Mouse (Mus musculus): ENCODE measurements around the gene Srd5a1. TPM values are rescaled to one million over a fixed set of nuclear protein-coding genes. Genes with fewer than 3 reads are reported as not detected.

Srd5a1 gene
- 7.3 and 7.4 TPM in 2 replicates for polyA plus RNA-seq (2011; ENCODE audit: insufficient read depth, insufficient read length, low read depth, missing spikeins)

DNA sequence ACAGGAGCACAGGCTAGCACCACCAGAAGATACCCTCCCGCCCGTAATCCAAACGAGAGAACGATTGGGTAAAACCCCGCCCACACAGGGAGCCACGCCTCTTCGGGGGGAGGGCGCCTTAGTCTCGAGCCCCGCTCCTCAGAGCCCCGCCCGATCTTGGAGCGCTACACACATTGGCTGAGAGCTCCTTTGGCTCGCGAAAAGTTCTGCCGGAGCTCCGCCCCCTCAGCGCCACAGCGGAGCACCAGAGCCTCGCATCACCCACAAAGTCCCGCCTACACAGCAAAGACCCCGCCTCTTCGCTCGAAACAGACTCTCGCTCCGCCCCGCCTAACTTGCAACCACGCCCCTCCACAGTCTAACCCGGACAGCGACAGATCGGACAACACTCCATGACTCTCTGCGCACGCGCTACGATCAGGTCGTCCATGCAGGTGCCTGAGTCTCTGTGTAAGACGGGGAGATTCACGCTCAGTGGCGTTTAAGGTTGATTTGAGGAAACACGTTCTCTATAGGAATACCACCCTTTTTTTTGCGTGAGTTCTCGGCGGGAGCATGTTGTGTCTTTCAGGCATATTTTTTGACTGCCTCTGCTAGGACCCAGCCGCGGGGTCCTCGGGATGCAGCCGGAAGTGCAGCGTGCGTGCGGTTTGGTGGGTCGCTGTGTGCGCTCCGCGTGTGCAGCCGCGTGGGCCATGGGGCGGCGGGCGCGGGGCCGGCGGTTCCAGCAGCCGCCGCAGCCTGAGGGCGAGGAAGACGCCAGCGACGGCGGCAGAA is at the start of gene Srd5a1:
Gene Srd5a1 (minus strand): TSS at position 45 of the 777 bp plus-strand sequence.
- no peak within 1 kb of the TSS for H3K27ac ChIP-seq (ENCODE audit: insufficient read depth, low read length)
- peaks cover 2% of the 10 kb centered on the region for H3K4me1 ChIP-seq (ENCODE audit: control insufficient read depth, insufficient read depth, low read length)
- H3K4me3 ChIP-seq (ENCODE audit: low read depth, low read length), result peak within 1 kb of the TSS; percentile 90
- peak within 1 kb of the TSS; percentile 87 for H3K9ac ChIP-seq (ENCODE audit: low read depth, poor library complexity, severe bottlenecking)
- peaks cover 30% of the 10 kb centered on the region for H3K36me3 ChIP-seq (ENCODE audit: control insufficient read depth, insufficient read depth, low read length, poor library complexity, severe bottlenecking)
- H3K9me3 ChIP-seq (replicated peaks; ENCODE audit: control insufficient read depth, insufficient read depth, low read length, poor library complexity, severe bottlenecking), result no peaks in the 10 kb centered on the region
- TF ChIP-seq EP300 (IDR thresholded peaks at IDR 0.05; ENCODE audit: insufficient read depth, low read depth, low read length), result 0 out of 2 replicates have a peak, but pooled peaks have one; percentile 7
- TF ChIP-seq CTCF (IDR thresholded peaks at IDR 0.05; ENCODE audit: low read depth, low read length), result no peak
- TF ChIP-seq POLR2A (IDR thresholded peaks at IDR 0.05; ENCODE audit: insufficient read depth, low read length), result no peak
- no peaks in the 10 kb centered on the region for H3K27me3 ChIP-seq (ENCODE audit: control insufficient read depth, insufficient read depth, low read length, poor library complexity, severe bottlenecking)

DNA sequence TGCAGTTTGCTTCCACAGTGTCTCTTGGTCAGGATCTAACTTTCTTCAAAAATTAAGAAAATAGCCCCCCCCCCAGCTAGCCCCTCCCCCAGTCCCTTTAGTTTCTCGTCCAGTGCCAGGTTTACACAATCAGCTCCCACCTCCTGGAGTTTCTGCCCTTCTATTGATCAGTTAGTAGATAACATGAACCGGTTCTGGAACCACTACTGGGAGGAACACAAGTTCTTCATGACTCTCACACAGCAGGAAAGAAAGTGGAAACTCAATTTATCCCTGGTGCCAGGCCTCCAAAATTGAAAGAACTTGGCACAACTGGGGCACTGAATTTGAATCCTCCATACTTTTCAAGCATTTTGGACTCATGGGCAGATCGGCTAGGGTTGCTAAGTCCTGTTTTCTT is 43.3 kb upstream of the Srd5a1 start:
- H3K36me3 ChIP-seq (ENCODE audit: control insufficient read depth, insufficient read depth, low read length, poor library complexity, severe bottlenecking), result no peaks in the 10 kb centered on the region
- H3K9me3 ChIP-seq (replicated peaks; ENCODE audit: control insufficient read depth, insufficient read depth, low read length, poor library complexity, severe bottlenecking), result no peaks in the 10 kb centered on the region
- H3K4me3 ChIP-seq (ENCODE audit: low read depth, low read length), result no peak overlapping the region
- H3K9ac ChIP-seq (ENCODE audit: low read depth, poor library complexity, severe bottlenecking), result no peak overlapping the region
- no peak for TF ChIP-seq CTCF (IDR thresholded peaks at IDR 0.05; ENCODE audit: low read depth, low read length)
- TF ChIP-seq EP300 (IDR thresholded peaks at IDR 0.05; ENCODE audit: insufficient read depth, low read depth, low read length), result no peak
- no peak for TF ChIP-seq POLR2A (IDR thresholded peaks at IDR 0.05; ENCODE audit: insufficient read depth, low read length)
- no peaks in the 10 kb centered on the region for H3K4me1 ChIP-seq (ENCODE audit: control insufficient read depth, insufficient read depth, low read length)
- no peaks in the 10 kb centered on the region for H3K27me3 ChIP-seq (ENCODE audit: control insufficient read depth, insufficient read depth, low read length, poor library complexity, severe bottlenecking)
- H3K27ac ChIP-seq (ENCODE audit: insufficient read depth, low read length), result no peak overlapping the region

DNA sequence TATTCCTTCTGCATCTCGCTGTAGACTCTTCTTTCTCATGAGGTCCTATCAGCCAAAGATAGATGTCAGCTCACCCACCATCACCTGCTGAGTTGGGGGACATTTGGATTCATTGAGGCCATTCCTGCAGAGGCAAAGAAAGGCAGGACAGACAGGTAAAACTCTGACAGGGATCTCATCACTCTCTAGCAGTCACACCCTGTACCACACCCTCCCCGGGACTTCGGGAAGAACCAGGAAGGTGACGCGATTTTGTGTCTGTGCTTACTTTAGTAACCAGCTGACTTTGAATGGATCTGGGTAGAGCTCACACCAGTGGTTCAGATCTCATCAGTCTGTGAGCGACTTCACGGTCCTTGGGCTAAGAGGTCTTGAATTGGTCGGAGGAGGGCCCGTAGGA is 35.2 kb upstream of the Srd5a1 start:
- H3K9me3 ChIP-seq (replicated peaks; ENCODE audit: control insufficient read depth, insufficient read depth, low read length, poor library complexity, severe bottlenecking), result no peaks in the 10 kb centered on the region
- H3K36me3 ChIP-seq (ENCODE audit: control insufficient read depth, insufficient read depth, low read length, poor library complexity, severe bottlenecking), result no peaks in the 10 kb centered on the region
- no peak overlapping the region for H3K9ac ChIP-seq (ENCODE audit: low read depth, poor library complexity, severe bottlenecking)
- no peak for TF ChIP-seq EP300 (IDR thresholded peaks at IDR 0.05; ENCODE audit: insufficient read depth, low read depth, low read length)
- no peak for TF ChIP-seq CTCF (IDR thresholded peaks at IDR 0.05; ENCODE audit: low read depth, low read length)
- no peak for TF ChIP-seq POLR2A (IDR thresholded peaks at IDR 0.05; ENCODE audit: insufficient read depth, low read length)
- H3K4me3 ChIP-seq (ENCODE audit: low read depth, low read length), result no peak overlapping the region
- no peaks in the 10 kb centered on the region for H3K27me3 ChIP-seq (ENCODE audit: control insufficient read depth, insufficient read depth, low read length, poor library complexity, severe bottlenecking)
- H3K4me1 ChIP-seq (ENCODE audit: control insufficient read depth, insufficient read depth, low read length), result no peaks in the 10 kb centered on the region
- no peak overlapping the region for H3K27ac ChIP-seq (ENCODE audit: insufficient read depth, low read length)

DNA sequence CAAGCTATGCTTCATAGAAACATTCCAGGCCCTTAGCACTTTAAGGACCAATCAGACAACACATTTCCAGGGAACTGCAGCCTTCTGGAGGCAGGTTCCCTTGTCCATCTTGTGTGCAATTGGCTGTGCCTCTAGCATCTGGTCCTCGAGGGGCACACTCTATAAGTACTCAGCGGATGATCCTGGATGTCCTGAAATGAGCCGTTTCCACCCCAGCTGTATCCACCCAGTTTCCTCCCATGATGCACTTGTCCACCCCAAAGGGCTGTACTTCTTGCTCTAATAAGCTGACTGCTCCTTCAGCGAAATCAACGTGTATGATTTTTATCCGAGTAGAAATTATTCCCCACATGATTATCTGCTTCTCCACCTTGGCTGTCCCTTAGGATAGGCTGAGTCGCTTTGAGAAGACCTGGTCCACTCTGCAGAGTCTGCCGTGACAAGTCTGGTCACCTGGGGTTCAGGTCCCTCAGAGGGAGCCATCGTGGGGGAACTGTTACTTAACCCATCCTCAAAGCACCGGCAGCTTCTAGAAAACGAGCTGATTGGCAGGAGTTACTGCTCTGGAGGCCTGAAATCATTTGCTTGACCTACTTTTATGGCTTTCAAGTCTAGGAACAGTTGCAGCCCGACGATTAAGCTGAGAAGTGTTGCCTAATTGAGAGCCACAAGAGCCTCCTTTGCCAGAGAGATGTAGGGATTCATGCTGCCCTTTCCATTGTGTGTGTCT is 34.6 kb upstream of the Srd5a1 start:
- Histone ChIP-seq H3K4me3 (ENCODE audit: low read depth, low read length) (no peak overlapping the region), H3K36me3 (ENCODE audit: control insufficient read depth, insufficient read depth, low read length, poor library complexity, severe bottlenecking) (no peaks in the 10 kb centered on the region), H3K9ac (ENCODE audit: low read depth, poor library complexity, severe bottlenecking) (no peak overlapping the region), H3K4me1 (ENCODE audit: control insufficient read depth, insufficient read depth, low read length) (no peaks in the 10 kb centered on the region), H3K27me3 (ENCODE audit: control insufficient read depth, insufficient read depth, low read length, poor library complexity, severe bottlenecking) (no peaks in the 10 kb centered on the region), H3K27ac (ENCODE audit: insufficient read depth, low read length) (no peak overlapping the region), H3K9me3 (replicated peaks; ENCODE audit: control insufficient read depth, insufficient read depth, low read length, poor library complexity, severe bottlenecking) (no peaks in the 10 kb centered on the region)
- TF ChIP-seq POLR2A (IDR thresholded peaks at IDR 0.05; ENCODE audit: insufficient read depth, low read length) (no peak), EP300 (IDR thresholded peaks at IDR 0.05; ENCODE audit: insufficient read depth, low read depth, low read length) (no peak), CTCF (IDR thresholded peaks at IDR 0.05; ENCODE audit: low read depth, low read length) (no peak)

DNA sequence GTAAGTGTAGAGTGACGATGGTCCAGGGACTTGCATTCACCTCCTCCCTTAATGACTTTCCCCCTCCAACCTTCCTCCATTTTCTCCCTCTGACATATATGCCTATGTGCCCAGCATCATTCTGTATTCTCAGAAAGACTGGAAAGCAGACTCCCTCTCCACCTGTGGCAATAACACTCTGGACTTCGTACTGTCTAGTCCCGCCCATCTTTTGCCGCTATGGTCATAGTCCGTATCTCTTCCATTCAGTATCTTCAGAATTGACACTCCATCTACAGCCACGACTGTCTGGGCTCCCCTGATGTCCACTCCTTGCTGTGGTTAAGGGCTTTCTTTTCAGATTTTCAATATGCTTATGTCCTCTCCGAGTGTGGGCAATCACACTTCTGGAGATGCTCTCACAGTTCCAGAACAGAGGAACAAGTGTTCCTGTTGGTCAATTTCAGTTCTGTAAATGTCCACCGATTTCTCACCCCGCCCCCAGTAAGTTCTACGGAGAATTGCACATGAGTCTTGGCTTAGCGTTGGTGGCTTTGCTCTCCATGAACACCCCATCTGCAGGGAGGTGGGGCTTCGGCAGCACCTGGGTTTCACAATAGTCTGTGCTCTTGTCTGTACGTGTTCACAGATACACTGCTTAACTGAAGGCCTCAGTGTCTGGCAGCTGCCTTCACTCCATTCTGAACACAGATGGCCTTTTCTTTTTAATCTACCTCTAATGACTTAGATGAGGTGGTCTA is 33.4 kb upstream of the Srd5a1 start:
- Histone ChIP-seq H3K4me3 (ENCODE audit: low read depth, low read length) (no peak overlapping the region), H3K9ac (ENCODE audit: low read depth, poor library complexity, severe bottlenecking) (no peak overlapping the region), H3K4me1 (ENCODE audit: control insufficient read depth, insufficient read depth, low read length) (no peaks in the 10 kb centered on the region), H3K9me3 (replicated peaks; ENCODE audit: control insufficient read depth, insufficient read depth, low read length, poor library complexity, severe bottlenecking) (no peaks in the 10 kb centered on the region), H3K27me3 (ENCODE audit: control insufficient read depth, insufficient read depth, low read length, poor library complexity, severe bottlenecking) (no peaks in the 10 kb centered on the region), H3K36me3 (ENCODE audit: control insufficient read depth, insufficient read depth, low read length, poor library complexity, severe bottlenecking) (peaks cover 2% of the 10 kb centered on the region; the same call in 1 of the 2 replicates), H3K27ac (ENCODE audit: insufficient read depth, low read length) (no peak overlapping the region)
- TF ChIP-seq POLR2A (IDR thresholded peaks at IDR 0.05; ENCODE audit: insufficient read depth, low read length) (no peak), CTCF (IDR thresholded peaks at IDR 0.05; ENCODE audit: low read depth, low read length) (no peak), EP300 (IDR thresholded peaks at IDR 0.05; ENCODE audit: insufficient read depth, low read depth, low read length) (no peak)

Data from ES-Bruce4 (cell line).